Mouse (Mus musculus): ENCODE results near the gene Nploc4. TPM values are rescaled to one million over a fixed set of nuclear protein-coding genes. Genes with fewer than 3 reads are reported as not detected.

Nploc4 gene
- polyA plus RNA-seq, 1 experiment from 2014 or later, result 23.5 TPM

- Histone ChIP-seq H3K9me3 (replicated peaks; ENCODE audit: control insufficient read depth, low read length) (no peaks in the 10 kb centered on the region), H3K4me3 (replicated peaks; ENCODE audit: low read length) (no peak overlapping the region), H3K27me3 (ENCODE audit: control insufficient read depth, insufficient read depth, low read length) (no peaks in the 10 kb centered on the region), H3K4me2 (ENCODE audit: low read depth, low read length) (no peak overlapping the region), H3K27ac (ENCODE audit: low read length) (no peak overlapping the region), H3K36me3 (ENCODE audit: control insufficient read depth, insufficient read depth, low read length) (peaks cover 16% of the 10 kb centered on the region; the same call in 1 of the 2 replicates), H3K4me1 (ENCODE audit: control insufficient read depth, insufficient read depth, low read length) (no peaks in the 10 kb centered on the region), H3K9ac (ENCODE audit: low read length) (no peak overlapping the region)
- no peak for ATAC-seq (ENCODE audit: insufficient read depth, low FRiP score)
- 79% methylated on average over 4 of the region's 4 CpGs for WGBS
These were observed 41.8 kb downstream of the Nploc4 start for GRCm38 (mm10) chr11:120395661-120396060.

- 93% methylated on average over 9 of the region's 9 CpGs for WGBS
- no peaks in the 10 kb centered on the region for H3K9me3 ChIP-seq (replicated peaks; ENCODE audit: control insufficient read depth, low read length)
- no peaks in the 10 kb centered on the region for H3K27me3 ChIP-seq (ENCODE audit: control insufficient read depth, insufficient read depth, low read length)
- H3K36me3 ChIP-seq (ENCODE audit: control insufficient read depth, insufficient read depth, low read length), result peaks cover 9% of the 10 kb centered on the region; the same call in 1 of the 2 replicates
- H3K9ac ChIP-seq (ENCODE audit: low read length), result no peak overlapping the region
- H3K4me3 ChIP-seq (replicated peaks; ENCODE audit: low read length), result no peak overlapping the region
- ATAC-seq (ENCODE audit: insufficient read depth, low FRiP score), result no peak
- no peak overlapping the region for H3K27ac ChIP-seq (ENCODE audit: low read length)
- no peak overlapping the region for H3K4me2 ChIP-seq (ENCODE audit: low read depth, low read length)
- H3K4me1 ChIP-seq (ENCODE audit: control insufficient read depth, insufficient read depth, low read length), result no peaks in the 10 kb centered on the region
These were observed 48.9 kb downstream of the Nploc4 start for GRCm38 (mm10) chr11:120388580-120388979.

- ATAC-seq (ENCODE audit: insufficient read depth, low FRiP score), result no peak
- peaks cover 6% of the 10 kb centered on the region; the same call in 1 of the 2 replicates for H3K36me3 ChIP-seq (ENCODE audit: control insufficient read depth, insufficient read depth, low read length)
- WGBS, result 62% methylated on average over 2 of the region's 2 CpGs
These were observed 50.4 kb downstream of the Nploc4 start for GRCm38 (mm10) chr11:120387157-120387556.

GRCm38 (mm10) chr11:120386632-120387031 lies 50.9 kb downstream of the Nploc4 start:
- no peak overlapping the region for H3K4me2 ChIP-seq (ENCODE audit: low read depth, low read length)
- H3K36me3 ChIP-seq (ENCODE audit: control insufficient read depth, insufficient read depth, low read length), result peaks cover 6% of the 10 kb centered on the region; the same call in 1 of the 2 replicates
- H3K4me1 ChIP-seq (ENCODE audit: control insufficient read depth, insufficient read depth, low read length), result no peaks in the 10 kb centered on the region
- no peaks in the 10 kb centered on the region for H3K9me3 ChIP-seq (replicated peaks; ENCODE audit: control insufficient read depth, low read length)
- no peaks in the 10 kb centered on the region for H3K27me3 ChIP-seq (ENCODE audit: control insufficient read depth, insufficient read depth, low read length)
- no peak for ATAC-seq (ENCODE audit: insufficient read depth, low FRiP score)
- H3K4me3 ChIP-seq (replicated peaks; ENCODE audit: low read length), result no peak overlapping the region
- 93% methylated on average over 6 of the region's 6 CpGs for WGBS
- H3K9ac ChIP-seq (ENCODE audit: low read length), result no peak overlapping the region
- H3K27ac ChIP-seq (ENCODE audit: low read length), result no peak overlapping the region

More at GRCm38 (mm10) chr11:120387157-120387556, 50.4 kb downstream of the Nploc4 start:
- H3K27me3 ChIP-seq (ENCODE audit: control insufficient read depth, insufficient read depth, low read length), result no peaks in the 10 kb centered on the region
- no peak overlapping the region for H3K9ac ChIP-seq (ENCODE audit: low read length)
- no peaks in the 10 kb centered on the region for H3K4me1 ChIP-seq (ENCODE audit: control insufficient read depth, insufficient read depth, low read length)
- H3K27ac ChIP-seq (ENCODE audit: low read length), result no peak overlapping the region
- no peak overlapping the region for H3K4me3 ChIP-seq (replicated peaks; ENCODE audit: low read length)
- no peaks in the 10 kb centered on the region for H3K9me3 ChIP-seq (replicated peaks; ENCODE audit: control insufficient read depth, low read length)
- no peak overlapping the region for H3K4me2 ChIP-seq (ENCODE audit: low read depth, low read length)

- Histone ChIP-seq H3K27ac (ENCODE audit: low read length) (no peak overlapping the region), H3K9ac (ENCODE audit: low read length) (no peak overlapping the region), H3K27me3 (ENCODE audit: control insufficient read depth, insufficient read depth, low read length) (no peaks in the 10 kb centered on the region), H3K9me3 (replicated peaks; ENCODE audit: control insufficient read depth, low read length) (no peaks in the 10 kb centered on the region), H3K36me3 (ENCODE audit: control insufficient read depth, insufficient read depth, low read length) (0 out of 2 replicates have a peak, but pooled peaks cover 6% of the 10 kb centered on the region), H3K4me2 (ENCODE audit: low read depth, low read length) (no peak overlapping the region), H3K4me3 (replicated peaks; ENCODE audit: low read length) (no peak overlapping the region), H3K4me1 (ENCODE audit: control insufficient read depth, insufficient read depth, low read length) (peaks cover 11% of the 10 kb centered on the region)
- ATAC-seq (ENCODE audit: insufficient read depth, low FRiP score), result no peak
- WGBS, result 90% methylated on average over 9 of the region's 9 CpGs
These were observed 55.0 kb downstream of the Nploc4 start for GRCm38 (mm10) chr11:120382509-120382908.

GRCm38 (mm10) chr11:120381157-120381556 lies 56.4 kb downstream of the Nploc4 start:
- peaks cover 21% of the 10 kb centered on the region for H3K4me1 ChIP-seq (ENCODE audit: control insufficient read depth, insufficient read depth, low read length)
- 87% methylated on average over 4 of the region's 4 CpGs for WGBS
- no peak overlapping the region for H3K4me3 ChIP-seq (replicated peaks; ENCODE audit: low read length)
- no peak for ATAC-seq (ENCODE audit: insufficient read depth, low FRiP score)
- peaks cover 10% of the 10 kb centered on the region; the same call in 1 of the 2 replicates for H3K36me3 ChIP-seq (ENCODE audit: control insufficient read depth, insufficient read depth, low read length)
- H3K27ac ChIP-seq (ENCODE audit: low read length), result no peak overlapping the region
- no peaks in the 10 kb centered on the region for H3K27me3 ChIP-seq (ENCODE audit: control insufficient read depth, insufficient read depth, low read length)
- no peaks in the 10 kb centered on the region for H3K9me3 ChIP-seq (replicated peaks; ENCODE audit: control insufficient read depth, low read length)
- H3K4me2 ChIP-seq (ENCODE audit: low read depth, low read length), result no peak overlapping the region
- H3K9ac ChIP-seq (ENCODE audit: low read length), result no peak overlapping the region

- Histone ChIP-seq H3K27ac (ENCODE audit: low read length) (no peak overlapping the region), H3K4me3 (replicated peaks; ENCODE audit: low read length) (no peak overlapping the region), H3K27me3 (ENCODE audit: control insufficient read depth, insufficient read depth, low read length) (no peaks in the 10 kb centered on the region), H3K4me2 (ENCODE audit: low read depth, low read length) (no peak overlapping the region), H3K9me3 (replicated peaks; ENCODE audit: control insufficient read depth, low read length) (no peaks in the 10 kb centered on the region), H3K4me1 (ENCODE audit: control insufficient read depth, insufficient read depth, low read length) (peaks cover 21% of the 10 kb centered on the region), H3K9ac (ENCODE audit: low read length) (no peak overlapping the region), H3K36me3 (ENCODE audit: control insufficient read depth, insufficient read depth, low read length) (peaks cover 10% of the 10 kb centered on the region; the same call in 1 of the 2 replicates)
- no peak for ATAC-seq (ENCODE audit: insufficient read depth, low FRiP score)
- WGBS, result 92% methylated on average over 3 of the region's 3 CpGs
These were observed 57.2 kb downstream of the Nploc4 start for GRCm38 (mm10) chr11:120380271-120380670.

GRCm38 (mm10) chr11:120378611-120379540 lies 58.6 kb downstream of the Nploc4 start, which contains the start of gene Faap100:
Gene Faap100 (minus strand): TSS chr11:120378764.
- H3K9me3 ChIP-seq (replicated peaks; ENCODE audit: control insufficient read depth, low read length), result no peaks in the 10 kb centered on the region
- H3K27ac ChIP-seq (ENCODE audit: low read length), result peak within 1 kb of the TSS; percentile 62
- no peaks in the 10 kb centered on the region for H3K27me3 ChIP-seq (ENCODE audit: control insufficient read depth, insufficient read depth, low read length)
- peaks cover 10% of the 10 kb centered on the region; the same call in 1 of the 2 replicates for H3K36me3 ChIP-seq (ENCODE audit: control insufficient read depth, insufficient read depth, low read length)
- H3K9ac ChIP-seq (ENCODE audit: low read length), result peak within 1 kb of the TSS; percentile 84
- H3K4me3 ChIP-seq (replicated peaks; ENCODE audit: low read length), result peak within 1 kb of the TSS; percentile 90
- 7% methylated on average over 54 of the region's 54 CpGs for WGBS
- H3K4me2 ChIP-seq (ENCODE audit: low read depth, low read length), result peak within 1 kb of the TSS; percentile 94
- ATAC-seq (ENCODE audit: insufficient read depth, low FRiP score), result peak; percentile 91
- H3K4me1 ChIP-seq (ENCODE audit: control insufficient read depth, insufficient read depth, low read length), result peaks cover 21% of the 10 kb centered on the region

GRCm38 (mm10) chr11:120378031-120378610 lies 59.4 kb downstream of the Nploc4 start:
- peak overlapping the region; percentile 94 for H3K4me2 ChIP-seq (ENCODE audit: low read depth, low read length)
- no peaks in the 10 kb centered on the region for H3K27me3 ChIP-seq (ENCODE audit: control insufficient read depth, insufficient read depth, low read length)
- H3K4me3 ChIP-seq (replicated peaks; ENCODE audit: low read length), result peak overlapping the region; percentile 90
- peak; percentile 20; the same call in 1 of the 2 replicates for ATAC-seq (ENCODE audit: insufficient read depth, low FRiP score)
- peaks cover 8% of the 10 kb centered on the region; the same call in 1 of the 2 replicates for H3K36me3 ChIP-seq (ENCODE audit: control insufficient read depth, insufficient read depth, low read length)
- no peaks in the 10 kb centered on the region for H3K9me3 ChIP-seq (replicated peaks; ENCODE audit: control insufficient read depth, low read length)
- peak overlapping the region; percentile 53 for H3K27ac ChIP-seq (ENCODE audit: low read length)
- WGBS, result 2% methylated on average over 31 of the region's 40 CpGs
- peaks cover 21% of the 10 kb centered on the region for H3K4me1 ChIP-seq (ENCODE audit: control insufficient read depth, insufficient read depth, low read length)
- peak overlapping the region; percentile 84 for H3K9ac ChIP-seq (ENCODE audit: low read length)

Data from stomach, embryonic 16.5 days (tissue).